Mouse (Mus musculus) hindbrain, embryonic 16.5 days (tissue): Measurements from ENCODE around the gene Ambp. TPM values are rescaled to one million over a fixed set of nuclear protein-coding genes. Genes with fewer than 3 reads are reported as not detected.

Experiments used
- polyA plus RNA-seq: library from polyadenylated mRNA; unstranded; fragments of >200 nt; fragmentation: Nextera tagmentation; extraction: Ambion mirVana; gene quantifications from 2 replicates; pipeline ENCODE4 v1.2.1, GENCODE M21; 2015

Gene Ambp
- polyA plus RNA-seq, 1 experiment from 2014 or later = not detected

Other genes with a start within 250 kb of the Ambp start
- 22.9 and 29.6 TPM in 2 replicates for gene Zfp618, start 189.2 kb downstream of the Ambp start, polyA plus RNA-seq
- not detected in 2 replicates for gene Kif12, start 17.3 kb upstream of the Ambp start, polyA plus RNA-seq
- gene Col27a1, start 59.2 kb upstream of the Ambp start, polyA plus RNA-seq = 2.7 and 3.1 TPM in 2 replicates
- gene Orm1, start 189.8 kb upstream of the Ambp start, polyA plus RNA-seq = not detected in 2 replicates
- gene Orm3, start 201.4 kb upstream of the Ambp start, polyA plus RNA-seq = not detected in 2 replicates
- gene Orm2, start 207.7 kb upstream of the Ambp start, polyA plus RNA-seq = not detected in 2 replicates
- gene Akna, start 248.6 kb upstream of the Ambp start, polyA plus RNA-seq = 4.6 and 6.5 TPM in 2 replicates